Mouse (Mus musculus): ENCODE results near the gene Cdk2ap2. TPM values are rescaled to one million over a fixed set of nuclear protein-coding genes. Genes with fewer than 3 reads are reported as not detected.

The Cdk2ap2 gene
- polyA plus RNA-seq, 1 experiment: 140 TPM

GRCm38 (mm10) chr19:4112063-4112960 lies 15.3 kb downstream of the Cdk2ap2 start:
- H3K4me3 ChIP-seq (replicated peaks): peak overlapping the region; percentile 88
- H3K4me1 ChIP-seq: peaks cover 91% of the 10 kb centered on the region
- H3K36me3 ChIP-seq (replicated peaks; ENCODE audit: low read length): peaks cover 100% of the 10 kb centered on the region
- no peaks in the 10 kb centered on the region for H3K27me3 ChIP-seq (replicated peaks)
- TF ChIP-seq GATA1 (IDR thresholded peaks at IDR 0.05; ENCODE audit: borderline replicate concordance, low read length): no peak
- TF ChIP-seq FLI1 (IDR thresholded peaks at IDR 0.05; ENCODE audit: low read length): no peak
- H3K9me3 ChIP-seq: no peaks in the 10 kb centered on the region

GRCm38 (mm10) chr19:4113186-4113805 lies 16.3 kb downstream of the Cdk2ap2 start:
- Histone ChIP-seq H3K27me3 (replicated peaks) (no peaks in the 10 kb centered on the region), H3K9me3 (no peaks in the 10 kb centered on the region), H3K4me1 (peaks cover 93% of the 10 kb centered on the region), H3K4me3 (replicated peaks) (peak overlapping the region; percentile 88), H3K36me3 (replicated peaks; ENCODE audit: low read length) (peaks cover 100% of the 10 kb centered on the region)
- peak; percentile 98 for TF ChIP-seq GATA1 (IDR thresholded peaks at IDR 0.05; ENCODE audit: borderline replicate concordance, low read length)
- peak; percentile 62; the same call in 1 of the 2 replicates for TF ChIP-seq FLI1 (IDR thresholded peaks at IDR 0.05; ENCODE audit: low read length)

- H3K4me3 ChIP-seq (replicated peaks): peak overlapping the region; percentile 88
- H3K4me1 ChIP-seq: peaks cover 95% of the 10 kb centered on the region
- TF ChIP-seq FLI1 (IDR thresholded peaks at IDR 0.05; ENCODE audit: low read length): no peak
- H3K9me3 ChIP-seq: no peaks in the 10 kb centered on the region
- H3K27me3 ChIP-seq (replicated peaks): no peaks in the 10 kb centered on the region
- H3K36me3 ChIP-seq (replicated peaks; ENCODE audit: low read length): peaks cover 100% of the 10 kb centered on the region
These were observed 16.8 kb downstream of the Cdk2ap2 start for GRCm38 (mm10) chr19:4113806-4114230.

- TF ChIP-seq GATA1 (IDR thresholded peaks at IDR 0.05; ENCODE audit: borderline replicate concordance, low read length): no peak
- no peak for TF ChIP-seq FLI1 (IDR thresholded peaks at IDR 0.05; ENCODE audit: low read length)
- Histone ChIP-seq H3K4me1 (peaks cover 100% of the 10 kb centered on the region), H3K4me3 (replicated peaks) (peak overlapping the region; percentile 88), H3K36me3 (replicated peaks; ENCODE audit: low read length) (peaks cover 99% of the 10 kb centered on the region), H3K27me3 (replicated peaks) (no peaks in the 10 kb centered on the region), H3K9me3 (no peaks in the 10 kb centered on the region)
These were observed 17.6 kb downstream of the Cdk2ap2 start for GRCm38 (mm10) chr19:4114551-4114950.

GRCm38 (mm10) chr19:4115144-4115543 lies 18.2 kb downstream of the Cdk2ap2 start:
- peaks cover 99% of the 10 kb centered on the region for H3K36me3 ChIP-seq (replicated peaks; ENCODE audit: low read length)
- TF ChIP-seq FLI1 (IDR thresholded peaks at IDR 0.05; ENCODE audit: low read length) (no peak), GATA1 (IDR thresholded peaks at IDR 0.05; ENCODE audit: borderline replicate concordance, low read length) (no peak)
- H3K4me3 ChIP-seq (replicated peaks): peak overlapping the region; percentile 88

GRCm38 (mm10) chr19:4115816-4116215 lies 18.8 kb downstream of the Cdk2ap2 start:
- Histone ChIP-seq H3K27me3 (replicated peaks) (no peaks in the 10 kb centered on the region), H3K9me3 (no peaks in the 10 kb centered on the region), H3K4me3 (replicated peaks) (no peak overlapping the region), H3K36me3 (replicated peaks; ENCODE audit: low read length) (peaks cover 97% of the 10 kb centered on the region), H3K4me1 (peaks cover 100% of the 10 kb centered on the region)
- TF ChIP-seq GATA1 (IDR thresholded peaks at IDR 0.05; ENCODE audit: borderline replicate concordance, low read length): no peak
- TF ChIP-seq FLI1 (IDR thresholded peaks at IDR 0.05; ENCODE audit: low read length): no peak

More at GRCm38 (mm10) chr19:4115144-4115543, 18.2 kb downstream of the Cdk2ap2 start:
- H3K4me1 ChIP-seq: peaks cover 100% of the 10 kb centered on the region
- H3K27me3 ChIP-seq (replicated peaks): no peaks in the 10 kb centered on the region
- H3K9me3 ChIP-seq: no peaks in the 10 kb centered on the region

GRCm38 (mm10) chr19:4117006-4117405 lies 20.0 kb downstream of the Cdk2ap2 start:
- TF ChIP-seq FLI1 (IDR thresholded peaks at IDR 0.05; ENCODE audit: low read length) (no peak), GATA1 (IDR thresholded peaks at IDR 0.05; ENCODE audit: borderline replicate concordance, low read length) (no peak)
- no peaks in the 10 kb centered on the region for H3K27me3 ChIP-seq (replicated peaks)
- H3K36me3 ChIP-seq (replicated peaks; ENCODE audit: low read length): peaks cover 85% of the 10 kb centered on the region
- peaks cover 97% of the 10 kb centered on the region for H3K4me1 ChIP-seq
- H3K4me3 ChIP-seq (replicated peaks): no peak overlapping the region
- H3K9me3 ChIP-seq: no peaks in the 10 kb centered on the region

GRCm38 (mm10) chr19:4118350-4118749 lies 21.4 kb downstream of the Cdk2ap2 start:
- TF ChIP-seq FLI1 (IDR thresholded peaks at IDR 0.05; ENCODE audit: low read length) (no peak), GATA1 (IDR thresholded peaks at IDR 0.05; ENCODE audit: borderline replicate concordance, low read length) (no peak)
- H3K4me1 ChIP-seq: peaks cover 97% of the 10 kb centered on the region
- no peaks in the 10 kb centered on the region for H3K9me3 ChIP-seq
- no peak overlapping the region for H3K4me3 ChIP-seq (replicated peaks)
- peaks cover 72% of the 10 kb centered on the region for H3K36me3 ChIP-seq (replicated peaks; ENCODE audit: low read length)
- H3K27me3 ChIP-seq (replicated peaks): no peaks in the 10 kb centered on the region

- peaks cover 56% of the 10 kb centered on the region for H3K36me3 ChIP-seq (replicated peaks; ENCODE audit: low read length)
- TF ChIP-seq FLI1 (IDR thresholded peaks at IDR 0.05; ENCODE audit: low read length) (no peak), GATA1 (IDR thresholded peaks at IDR 0.05; ENCODE audit: borderline replicate concordance, low read length) (no peak)
- peak overlapping the region; percentile 95 for H3K4me3 ChIP-seq (replicated peaks)
- no peaks in the 10 kb centered on the region for H3K9me3 ChIP-seq
- H3K4me1 ChIP-seq: peaks cover 97% of the 10 kb centered on the region
- H3K27me3 ChIP-seq (replicated peaks): no peaks in the 10 kb centered on the region
These were observed 22.9 kb downstream of the Cdk2ap2 start for GRCm38 (mm10) chr19:4119716-4120487.
